Mouse (Mus musculus): ENCODE data around the gene March10. TPM values are rescaled to one million over a fixed set of nuclear protein-coding genes. Genes with fewer than 3 reads are reported as not detected.
A peak's percentile ranks its signal among the peaks of the same experiment; 100 is the strongest.

March10 gene
- total RNA-seq, 2 experiments from 2014 or later: 0.97 to 1.8 TPM

GRCm38 (mm10) chr11:105426441-105426840 lies 30.1 kb downstream of the March10 start:
- DNase-seq (ENCODE audit: extremely low spot score in 1 of 2, low spot score in 2 of 2): no peak
- intact Hi-C loops (cut with DNase I): no loop called here

GRCm38 (mm10) chr11:105424643-105425042 lies 31.9 kb downstream of the March10 start:
- DNase-seq (ENCODE audit: extremely low spot score in 1 of 2, low spot score in 2 of 2): no peak
- intact Hi-C loops (cut with DNase I): no loop called here

GRCm38 (mm10) chr11:105420671-105421450 lies 35.7 kb downstream of the March10 start:
- intact Hi-C loops (cut with DNase I): no loop called here
- DNase-seq (ENCODE audit: extremely low spot score in 1 of 2, low spot score in 2 of 2): peak; percentile 58 to 77

GRCm38 (mm10) chr11:105419946-105420345 lies 36.6 kb downstream of the March10 start:
- intact Hi-C loops (cut with DNase I): loop anchor here (5.0 kb wide), 1 partner anchor 53 kb away; no protein-coding TSS in a partner anchor
- peak in 1 of 2 experiments; percentile 41 for DNase-seq (ENCODE audit: extremely low spot score in 1 of 2, low spot score in 2 of 2)

- intact Hi-C loops (cut with DNase I): no loop called here
Observed at GRCm38 (mm10) chr11:105414009-105414408, 42.5 kb downstream of the March10 start.

GRCm38 (mm10) chr11:105409408-105409807 lies 47.1 kb downstream of the March10 start:
- intact Hi-C loops (cut with DNase I): no loop called here
- no peak for DNase-seq (ENCODE audit: extremely low spot score in 1 of 2, low spot score in 2 of 2)

More at GRCm38 (mm10) chr11:105414009-105414408, 42.5 kb downstream of the March10 start:
- no peak for DNase-seq (ENCODE audit: extremely low spot score in 1 of 2, low spot score in 2 of 2)

- intact Hi-C loops (cut with DNase I): no loop called here
- no peak for DNase-seq (ENCODE audit: extremely low spot score in 1 of 2, low spot score in 2 of 2)
Observed at GRCm38 (mm10) chr11:105407846-105408441, 48.6 kb downstream of the March10 start.

GRCm38 (mm10) chr11:105402355-105402754 lies 54.2 kb downstream of the March10 start:
- no peak for DNase-seq (ENCODE audit: extremely low spot score in 1 of 2, low spot score in 2 of 2)
- intact Hi-C loops (cut with DNase I): no loop called here

GRCm38 (mm10) chr11:105390290-105390689 lies 66.2 kb downstream of the March10 start:
- intact Hi-C loops (cut with DNase I): no loop called here
- DNase-seq (ENCODE audit: extremely low spot score in 1 of 2, low spot score in 2 of 2): no peak

GRCm38 (mm10) chr11:105388636-105389035 lies 67.9 kb downstream of the March10 start:
- intact Hi-C loops (cut with DNase I): no loop called here
- DNase-seq (ENCODE audit: extremely low spot score in 1 of 2, low spot score in 2 of 2): peak in 1 of 2 experiments; percentile 70

- intact Hi-C loops (cut with DNase I): no loop called here
- no peak for DNase-seq (ENCODE audit: extremely low spot score in 1 of 2, low spot score in 2 of 2)
Observed at GRCm38 (mm10) chr11:105385266-105385665, 71.3 kb downstream of the March10 start.

GRCm38 (mm10) chr11:105375821-105376235 lies 80.7 kb downstream of the March10 start:
- intact Hi-C loops (cut with DNase I): no loop called here
- no peak for DNase-seq (ENCODE audit: extremely low spot score in 1 of 2, low spot score in 2 of 2)

GRCm38 (mm10) chr11:105374526-105375175 lies 81.9 kb downstream of the March10 start:
- intact Hi-C loops (cut with DNase I): no loop called here
- DNase-seq (ENCODE audit: extremely low spot score in 1 of 2, low spot score in 2 of 2): no peak

GRCm38 (mm10) chr11:105373881-105374280 lies 82.7 kb downstream of the March10 start:
- DNase-seq (ENCODE audit: extremely low spot score in 1 of 2, low spot score in 2 of 2): no peak
- intact Hi-C loops (cut with DNase I): no loop called here

GRCm38 (mm10) chr11:105371818-105372217 lies 84.7 kb downstream of the March10 start:
- DNase-seq (ENCODE audit: extremely low spot score in 1 of 2, low spot score in 2 of 2): no peak
- intact Hi-C loops (cut with DNase I): no loop called here

GRCm38 (mm10) chr11:105369526-105370386 lies 86.8 kb downstream of the March10 start:
- intact Hi-C loops (cut with DNase I): loop anchor here (5.0 to 10.0 kb wide), 2 partner anchors 48 to 455 kb away; no protein-coding TSS in a partner anchor
- peak in 1 of 2 experiments; percentile 22 for DNase-seq (ENCODE audit: extremely low spot score in 1 of 2, low spot score in 2 of 2)

GRCm38 (mm10) chr11:105368833-105369232 lies 87.7 kb downstream of the March10 start:
- peak in 1 of 2 experiments; percentile 18 for DNase-seq (ENCODE audit: extremely low spot score in 1 of 2, low spot score in 2 of 2)
- intact Hi-C loops (cut with DNase I): loop anchor here (5.0 to 10.0 kb wide), 2 partner anchors 48 to 456 kb away; no protein-coding TSS in a partner anchor

GRCm38 (mm10) chr11:105367163-105367562 lies 89.4 kb downstream of the March10 start:
- intact Hi-C loops (cut with DNase I): loop anchor here (5.0 to 10.0 kb wide), 2 partner anchors 50 to 458 kb away; no protein-coding TSS in a partner anchor
- DNase-seq (ENCODE audit: extremely low spot score in 1 of 2, low spot score in 2 of 2): no peak
